ENCODE assay signal across 34 mouse cellular contexts in the genomic region with DNA sequence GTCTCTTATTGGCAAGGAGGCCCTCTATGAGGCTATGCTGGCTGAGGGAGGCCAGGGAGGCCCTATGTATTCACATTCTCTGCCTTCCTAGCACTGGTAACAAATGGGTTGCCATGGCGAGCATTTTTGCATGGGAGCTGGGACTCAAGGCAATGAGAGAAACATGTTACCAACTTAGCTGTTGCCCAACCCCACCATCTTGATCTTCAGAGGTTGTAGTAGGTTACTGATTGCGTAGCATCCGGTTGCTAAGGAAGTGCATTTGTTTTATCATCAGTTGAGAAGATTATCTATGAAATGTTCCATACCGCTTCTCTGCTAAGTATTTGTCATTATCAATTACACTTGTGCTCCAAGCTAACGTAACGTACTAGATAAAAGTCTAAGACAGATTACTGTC. TPM values are rescaled to one million over a fixed set of nuclear protein-coding genes. Genes with fewer than 3 reads are reported as not detected.
DNase-seq lines count a peak whose midpoint lies in the region; ATAC-seq lines count a peak whose summit lies in the region.
"Had no signal": no experiment of that assay in that cellular context is flagged by ENCODE, and none has a peak within 500 bp of the region (broad histone marks: within the 10 kb centered on the region; RNA-seq: fewer than 3 reads in every experiment).

No protein-coding gene starts in this region.

- no peaks in the 10 kb centered on the region for H3K4me1 ChIP-seq in midbrain, embryonic 16.5 days (ENCODE audit: control insufficient read depth, insufficient read depth, low read length)
- H3K4me1 ChIP-seq: forebrain, embryonic 12.5 days; kidney, embryonic 15.5 days; limb, embryonic 12.5 days; liver, embryonic 15.5 days; midbrain, embryonic 15.5 days; neural tube, embryonic 12.5 days had no signal

- 92% methylated on average over 6 of the region's 6 CpGs for WGBS in midbrain, embryonic 16.5 days

- no peaks in the 10 kb centered on the region for H3K27me3 ChIP-seq in midbrain, embryonic 16.5 days (ENCODE audit: control insufficient read depth, insufficient read depth, low read depth, low read length)
- H3K27me3 ChIP-seq: forebrain, embryonic 12.5 days; heart, embryonic 12.5 days; kidney, embryonic 15.5 days; limb, embryonic 12.5 days; liver, embryonic 15.5 days; midbrain, embryonic 15.5 days; neural tube, embryonic 12.5 days had no signal

- DNase-seq in lung, postnatal 36 days: peak; percentile 10
- DNase-seq in lung, postnatal 14 days: no peak
- DNase-seq in induced T-regulatory cell, adult 2 months (ENCODE audit: low read depth): peak; percentile 63
- DNase-seq in heart, postnatal 4 days: no peak
- DNase-seq in ovary, adult 18-20 months (ENCODE audit: low spot score): no peak
- DNase-seq: adrenal gland, postnatal 14 days; cerebellum, adult 11 months; cerebellum, adult 9-10 months; cerebellum, postnatal 36 days; gastrocnemius, postnatal 36 days; heart, adult 2 months; kidney, adult 18-20 months; kidney, postnatal 36 days; lung, embryonic 14.5 days; retina, postnatal 1 day; right cerebral cortex, postnatal 14 days; thymus, postnatal 4 days had no signal

- H3K4me3 ChIP-seq in midbrain, embryonic 16.5 days (ENCODE audit: low read depth, low read length): no peak overlapping the region
- H3K4me3 ChIP-seq: erythroblast, embryonic 14.5 days; forebrain, embryonic 12.5 days; heart, adult 2 months; heart, embryonic 12.5 days; kidney, embryonic 15.5 days; layer of hippocampus, adult 2 months; left cerebral cortex, adult 2 months; limb, embryonic 12.5 days; liver, embryonic 15.5 days; midbrain, embryonic 15.5 days; myocyte; neural tube, embryonic 12.5 days had no signal

- peak; percentile 16 for ATAC-seq in CD4-positive, CD25-positive, alpha-beta regulatory T cell, adult 4 months
- peak; percentile 16 for ATAC-seq in neutrophil, adult 5-6 weeks (ENCODE audit: extremely low read depth, insufficient number of reproducible peaks, low FRiP score, poor library complexity, severe bottlenecking)
- ATAC-seq in midbrain, embryonic 16.5 days: no peak
- ATAC-seq: inflammation-experienced regulatory T-cells, adult 6 months; midbrain, embryonic 15.5 days had no signal

- no peak overlapping the region for H3K27ac ChIP-seq in midbrain, embryonic 16.5 days (ENCODE audit: low read length)
- H3K27ac ChIP-seq: forebrain, embryonic 12.5 days; heart, adult 2 months; hindbrain, embryonic 14.5 days; kidney, embryonic 15.5 days; layer of hippocampus, adult 2 months; left cerebral cortex, adult 2 months; limb, embryonic 12.5 days; liver, embryonic 15.5 days; midbrain, embryonic 15.5 days; neural tube, embryonic 12.5 days; stomach, postnatal 0 days had no signal

- no peak overlapping the region for H3K9ac ChIP-seq in midbrain, embryonic 16.5 days (ENCODE audit: low read depth, low read length)
- H3K9ac ChIP-seq: forebrain, embryonic 12.5 days; heart, embryonic 12.5 days; hindbrain, embryonic 14.5 days; kidney, embryonic 15.5 days; limb, embryonic 12.5 days; liver, embryonic 15.5 days; lung, embryonic 14.5 days; midbrain, embryonic 15.5 days; neural tube, embryonic 12.5 days had no signal

- H3K9me3 ChIP-seq in midbrain, embryonic 16.5 days (replicated peaks; ENCODE audit: control insufficient read depth, low read length, poor library complexity, severe bottlenecking): no peaks in the 10 kb centered on the region
- H3K9me3 ChIP-seq: forebrain, embryonic 12.5 days; heart, embryonic 12.5 days; kidney, embryonic 15.5 days; limb, embryonic 12.5 days; liver, embryonic 15.5 days; midbrain, embryonic 15.5 days; neural tube, embryonic 12.5 days had no signal

- no peak overlapping the region for H3K4me2 ChIP-seq in midbrain, embryonic 16.5 days (ENCODE audit: low read length)
- H3K4me2 ChIP-seq: forebrain, embryonic 12.5 days; heart, embryonic 12.5 days; hindbrain, embryonic 14.5 days; kidney, embryonic 15.5 days; limb, embryonic 12.5 days; liver, embryonic 15.5 days; lung, embryonic 14.5 days; midbrain, embryonic 15.5 days; neural tube, embryonic 12.5 days had no signal

- H3K36me3 ChIP-seq in midbrain, embryonic 16.5 days (ENCODE audit: control insufficient read depth, insufficient read depth, low read length): no peaks in the 10 kb centered on the region
- H3K36me3 ChIP-seq: forebrain, embryonic 12.5 days; heart, embryonic 12.5 days; kidney, embryonic 15.5 days; limb, embryonic 12.5 days; liver, embryonic 15.5 days; midbrain, embryonic 15.5 days; neural tube, embryonic 12.5 days had no signal

RNA-seq across cellular contexts. Expression of gene Itga2, which starts 44.2 kb away (rescaled TPM):
- polyA plus RNA-seq in CD4-positive, CD25-positive, alpha-beta regulatory T cell, adult 4 months (2017; shearing (Covaris generic)): 1 to 10 TPM; 5.8 to 7.8 TPM
- total RNA-seq in neutrophil, adult 5-6 weeks (2017): 3.4 and 4.8 TPM in 2 replicates
- total RNA-seq in heart, postnatal 4 days (2021): 1 to 10 TPM; 5.0 to 5.2 TPM
- 1.4 and 2.1 TPM in 2 replicates for polyA plus RNA-seq in midbrain, embryonic 16.5 days (2015; fragmentation: Nextera tagmentation; extraction: Ambion mirVana)
- polyA plus RNA-seq: erythroblast, embryonic 14.5 days had no signal

Comparison
In these comparisons a context has a peak if more than half of its experiments do, and no peak if none do; other contexts are left out.
1. DNase-seq: peak in lung, postnatal 36 days (single experiment) and induced T-regulatory cell, adult 2 months (single experiment); none in lung, postnatal 14 days (single experiment), heart, postnatal 4 days (single experiment) and ovary, adult 18-20 months (single experiment).